Comparison of ENCODE assay signal across 8 mouse cellular contexts in the genomic region with DNA sequence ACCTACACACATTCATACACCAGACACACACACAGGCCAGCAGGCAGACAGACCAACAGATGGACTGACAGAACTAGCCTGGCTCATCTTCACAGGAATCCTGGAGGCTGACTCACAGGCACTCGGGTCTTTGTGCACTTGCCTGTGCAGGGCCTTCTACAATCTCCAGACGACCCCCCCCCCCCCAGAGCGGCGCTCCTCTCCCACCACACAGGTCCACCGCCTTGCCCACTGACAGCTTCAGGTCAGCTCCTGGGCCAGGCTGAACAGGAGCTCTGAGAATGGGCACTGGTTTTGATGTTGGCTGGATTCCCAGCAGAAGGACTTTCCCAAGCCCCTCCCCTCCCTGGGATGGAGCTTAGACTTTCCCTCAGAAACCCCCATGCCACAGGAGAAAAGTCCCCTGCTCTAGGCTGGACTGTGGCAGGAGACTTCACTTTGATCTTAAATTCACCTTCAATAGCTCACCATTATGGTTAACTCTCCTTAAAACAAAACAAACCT. TPM values are rescaled to one million over a fixed set of nuclear protein-coding genes. Genes with fewer than 3 reads are reported as not detected.
A peak's percentile ranks its signal among the peaks of the same experiment; 100 is the strongest.
DNase-seq lines count a peak whose midpoint lies in the region; ATAC-seq and TF ChIP-seq lines count a peak whose summit lies in the region.

No protein-coding gene starts in this region.

- no peak overlapping the region for H3K9ac ChIP-seq in hindbrain, embryonic 11.5 days (ENCODE audit: low read depth, low read length)
- no peak overlapping the region for H3K9ac ChIP-seq in kidney, postnatal 0 days (ENCODE audit: low read depth, low read length)

- DNase-seq in hindbrain, embryonic 10.5 days (ENCODE audit: low spot score) = no peak
- DNase-seq in hindbrain, embryonic 11.5 days (ENCODE audit: low spot score) = no peak
- DNase-seq in 3T3-L1 (ENCODE audit: low read depth, low spot score) (peak; percentile 50), G1E (ENCODE audit: low spot score) (no peak)
- DNase-seq in kidney, postnatal 0 days (ENCODE audit: low spot score) = no peak
- DNase-seq in ovary, postnatal 10 days (ENCODE audit: low spot score) = no peak
- no peak for DNase-seq in thymus, postnatal 10 days (ENCODE audit: low spot score in 2 of 2)

- no peak for ATAC-seq in hindbrain, embryonic 11.5 days (ENCODE audit: low FRiP score)
- ATAC-seq in G1E (ENCODE audit: extremely low read depth, insufficient number of reproducible peaks, low FRiP score, poor library complexity, severe bottlenecking) = no peak
- ATAC-seq in kidney, postnatal 0 days (replicated peaks; ENCODE audit: low FRiP score, low read depth) = no peak
- no peak for ATAC-seq in monocyte, adult 5-6 weeks (replicated peaks; ENCODE audit: insufficient number of reproducible peaks, low FRiP score, low TSS enrichment, poor library complexity, severe bottlenecking)

- H3K27ac ChIP-seq in hindbrain, embryonic 10.5 days = peak overlapping the region; percentile 54
- no peak overlapping the region for H3K27ac ChIP-seq in hindbrain, embryonic 11.5 days (ENCODE audit: low read depth, low read length)
- peak overlapping the region; percentile 66 for H3K27ac ChIP-seq in kidney, postnatal 0 days

- no peak overlapping the region for H3K4me2 ChIP-seq in hindbrain, embryonic 11.5 days (replicated peaks; ENCODE audit: low read depth, low read length)
- peak overlapping the region; percentile 37 for H3K4me2 ChIP-seq in kidney, postnatal 0 days (ENCODE audit: low read length)

- no peaks in the 10 kb centered on the region for H3K9me3 ChIP-seq in hindbrain, embryonic 10.5 days
- no peaks in the 10 kb centered on the region for H3K9me3 ChIP-seq in hindbrain, embryonic 11.5 days (ENCODE audit: control insufficient read depth, low read length)
- H3K9me3 ChIP-seq in G1E (replicated peaks) = peaks cover 4% of the 10 kb centered on the region; the same call in 1 of the 2 replicates
- H3K9me3 ChIP-seq in kidney, postnatal 0 days (replicated peaks; ENCODE audit: low read length) = no peaks in the 10 kb centered on the region

- no peak overlapping the region; the same call in 1 of the 2 replicates for H3K4me3 ChIP-seq in hindbrain, embryonic 10.5 days
- no peak overlapping the region for H3K4me3 ChIP-seq in hindbrain, embryonic 11.5 days (ENCODE audit: low read depth, low read length)
- H3K4me3 ChIP-seq in G1E (ENCODE audit: low read depth, low read length) = peak overlapping the region; percentile 66
- no peak overlapping the region for H3K4me3 ChIP-seq in kidney, postnatal 0 days (replicated peaks; ENCODE audit: low read depth, low read length)

- H3K27me3 ChIP-seq in hindbrain, embryonic 10.5 days (ENCODE audit: insufficient read depth, poor library complexity, severe bottlenecking) = peaks cover 6% of the 10 kb centered on the region
- peaks cover 2% of the 10 kb centered on the region for H3K27me3 ChIP-seq in hindbrain, embryonic 11.5 days (ENCODE audit: control insufficient read depth, insufficient read depth, low read length)
- H3K27me3 ChIP-seq in G1E (ENCODE audit: insufficient read depth, low read length) = no peaks in the 10 kb centered on the region
- no peaks in the 10 kb centered on the region for H3K27me3 ChIP-seq in kidney, postnatal 0 days (ENCODE audit: insufficient read depth, low read length)

- peaks cover 25% of the 10 kb centered on the region for H3K36me3 ChIP-seq in hindbrain, embryonic 10.5 days
- H3K36me3 ChIP-seq in hindbrain, embryonic 11.5 days (ENCODE audit: control insufficient read depth, insufficient read depth, low read length) = no peaks in the 10 kb centered on the region
- peaks cover 46% of the 10 kb centered on the region for H3K36me3 ChIP-seq in G1E (replicated peaks)
- peaks cover 19% of the 10 kb centered on the region for H3K36me3 ChIP-seq in kidney, postnatal 0 days (ENCODE audit: insufficient read depth, low read length)

- WGBS in hindbrain, embryonic 10.5 days = 63% methylated on average over 5 of the region's 5 CpGs
- 74% methylated on average over 5 of the region's 5 CpGs for WGBS in hindbrain, embryonic 11.5 days
- 38% methylated on average over 5 of the region's 5 CpGs for WGBS in kidney, postnatal 0 days

- H3K4me1 ChIP-seq in hindbrain, embryonic 10.5 days (replicated peaks) = peaks cover 61% of the 10 kb centered on the region
- H3K4me1 ChIP-seq in hindbrain, embryonic 11.5 days (replicated peaks; ENCODE audit: control insufficient read depth, insufficient read depth, low read length) = peaks cover 21% of the 10 kb centered on the region
- H3K4me1 ChIP-seq in G1E (ENCODE audit: insufficient read depth, low read depth, low read length) = peaks cover 75% of the 10 kb centered on the region
- peaks cover 56% of the 10 kb centered on the region for H3K4me1 ChIP-seq in kidney, postnatal 0 days (replicated peaks; ENCODE audit: insufficient read depth, low read length)

- TF ChIP-seq CTCF in G1E (IDR thresholded peaks at IDR 0.05; ENCODE audit: low read depth, low read length) = no peak
- TF ChIP-seq CTCF in kidney, postnatal 0 days (IDR thresholded peaks at IDR 0.05; ENCODE audit: low read depth) = no peak

RNA-seq across cellular contexts. Expression of gene Csrnp1, which starts 6.8 kb away (rescaled TPM):
- polyA plus RNA-seq in hindbrain, embryonic 10.5 days (2016; fragmentation: Nextera tagmentation; extraction: Ambion mirVana) = 3.5 and 4.6 TPM in 2 replicates
- 0.62 and 1.3 TPM in 2 replicates for polyA plus RNA-seq in hindbrain, embryonic 11.5 days (2014; fragmentation: Nextera tagmentation; extraction: Ambion mirVana)
- total RNA-seq in G1E (2014; fragmentation: Nextera tagmentation) = 17.0 and 26.5 TPM in 2 replicates
- 17.3 and 19.9 TPM in 2 replicates for total RNA-seq in G1E (2017)
- 35.0 and 44.1 TPM in 2 replicates for polyA plus RNA-seq in G1E (2012)
- 4.8 and 7.8 TPM in 2 replicates for polyA plus RNA-seq in kidney, postnatal 0 days (2015; fragmentation: Nextera tagmentation; extraction: Ambion mirVana)
- total RNA-seq in monocyte, adult 5-6 weeks (2017) = 46.8 to 67.3 TPM (median 52.6 TPM) in 3 replicates

RNA-seq across cellular contexts. Expression of gene Ttc21a, which starts 40.2 kb away (rescaled TPM):
- polyA plus RNA-seq in hindbrain, embryonic 10.5 days (2016; fragmentation: Nextera tagmentation; extraction: Ambion mirVana) = 0.71 and 1.4 TPM in 2 replicates
- polyA plus RNA-seq in hindbrain, embryonic 11.5 days (2014; fragmentation: Nextera tagmentation; extraction: Ambion mirVana) = 0.23 and 0.60 TPM in 2 replicates
- not detected in 2 replicates for total RNA-seq in G1E (2014; fragmentation: Nextera tagmentation)
- 0.17 and 0.38 TPM in 2 replicates for total RNA-seq in G1E (2017)
- 0.02 and 0.06 TPM in 2 replicates for polyA plus RNA-seq in G1E (2012)
- 0.03 and 0.06 TPM in 2 replicates for polyA plus RNA-seq in kidney, postnatal 0 days (2015; fragmentation: Nextera tagmentation; extraction: Ambion mirVana)
- not detected in 3 replicates for total RNA-seq in monocyte, adult 5-6 weeks (2017)

RNA-seq across cellular contexts. Expression of gene Gorasp1, which starts 40.2 kb away (rescaled TPM):
- 27.8 and 29.6 TPM in 2 replicates for polyA plus RNA-seq in hindbrain, embryonic 10.5 days (2016; fragmentation: Nextera tagmentation; extraction: Ambion mirVana)
- polyA plus RNA-seq in hindbrain, embryonic 11.5 days (2014; fragmentation: Nextera tagmentation; extraction: Ambion mirVana) = 17.3 and 18.5 TPM in 2 replicates
- 9.7 and 11.0 TPM in 2 replicates for total RNA-seq in G1E (2014; fragmentation: Nextera tagmentation)
- 4.8 and 7.4 TPM in 2 replicates for total RNA-seq in G1E (2017)
- polyA plus RNA-seq in G1E (2012) = 15.4 and 18.3 TPM in 2 replicates
- polyA plus RNA-seq in kidney, postnatal 0 days (2015; fragmentation: Nextera tagmentation; extraction: Ambion mirVana) = 18.3 and 19.1 TPM in 2 replicates
- 1.2 to 1.9 TPM (median 1.8 TPM) in 3 replicates for total RNA-seq in monocyte, adult 5-6 weeks (2017)

RNA-seq across cellular contexts. Expression of gene Xirp1, which starts 45.8 kb away (rescaled TPM):
- 0.05 and 0.44 TPM in 2 replicates for polyA plus RNA-seq in hindbrain, embryonic 10.5 days (2016; fragmentation: Nextera tagmentation; extraction: Ambion mirVana)
- 0.04 TPM in 1 of 2 replicates, not detected in the other for polyA plus RNA-seq in hindbrain, embryonic 11.5 days (2014; fragmentation: Nextera tagmentation; extraction: Ambion mirVana)
- not detected in 2 replicates for total RNA-seq in G1E (2014; fragmentation: Nextera tagmentation)
- 0.05 and 0.06 TPM in 2 replicates for total RNA-seq in G1E (2017)
- polyA plus RNA-seq in G1E (2012) = not detected in 2 replicates
- polyA plus RNA-seq in kidney, postnatal 0 days (2015; fragmentation: Nextera tagmentation; extraction: Ambion mirVana) = 0.04 and 0.16 TPM in 2 replicates
- total RNA-seq in monocyte, adult 5-6 weeks (2017) = 0.76 to 2.0 TPM (median 1.7 TPM) in 3 replicates
